Mouse (Mus musculus) myocyte (in vitro differentiated cells): ENCODE measurements around the gene Sept3. TPM values are rescaled to one million over a fixed set of nuclear protein-coding genes. Genes with fewer than 3 reads are reported as not detected.

Experiments used
- H3K27me3 ChIP-seq: one replicate; pipeline ENCODE4 v1.6.1; 2011; ENCODE audit not compliant: control insufficient read depth, insufficient read depth, insufficient read length
- H3K36me3 ChIP-seq: one replicate; pipeline ENCODE4 v1.6.1; 2011; ENCODE audit not compliant: control insufficient read depth, insufficient read depth
- H3K4me2 ChIP-seq: one replicate; pipeline ENCODE4 v1.6.1; 2011; ENCODE audit warnings: low read depth, control low read depth
- H3K4me3 ChIP-seq: one replicate; pipeline ENCODE4 v1.5.1; 2011; ENCODE audit warnings: mild to moderate bottlenecking, control low read depth, moderate library complexity
- H3K79me2 ChIP-seq: one replicate; pipeline ENCODE4 v1.6.1; 2011; ENCODE audit not compliant: control insufficient read depth, insufficient read depth
- H3ac ChIP-seq: one replicate; pipeline ENCODE4 v1.6.1; 2011; ENCODE audit not compliant: control insufficient read depth, insufficient read length
- CEBPB ChIP-seq: IDR thresholded peaks from 2 replicates; pipeline ENCODE4 v1.6.1; 2011; ENCODE audit warnings: mild to moderate bottlenecking, moderate library complexity; ENCODE audit not compliant: poor library complexity, insufficient read depth, severe bottlenecking
- E2F4 ChIP-seq: IDR thresholded peaks from one replicate; pipeline ENCODE4 v1.6.1; 2011; ENCODE audit warnings: mild to moderate bottlenecking, control low read depth, moderate library complexity; ENCODE audit not compliant: insufficient read depth
- MAX ChIP-seq: IDR thresholded peaks from one replicate; pipeline ENCODE4 v1.6.1; 2011; ENCODE audit warnings: low read depth, mild to moderate bottlenecking, control low read depth
- MYOD1 ChIP-seq, 3 experiments: IDR thresholded peaks; one replicate each; pipeline ENCODE4 v1.6.1; 2011; ENCODE audit warnings: control low read depth in 2 of 3, low read depth in 2 of 3, mild to moderate bottlenecking in 2 of 3, moderate library complexity in 1 of 3; ENCODE audit not compliant: insufficient read length in 2 of 3, control insufficient read depth in 1 of 3
- MYOG ChIP-seq, 3 experiments: IDR thresholded peaks; one replicate each; pipeline ENCODE4 v1.6.1; 2011; ENCODE audit warnings: control low read depth in 2 of 3, low read depth in 2 of 3, mild to moderate bottlenecking in 2 of 3; ENCODE audit not compliant: insufficient read length in 2 of 3, control insufficient read depth in 1 of 3, insufficient read depth in 1 of 3
- POLR2A ChIP-seq: IDR thresholded peaks from one replicate; pipeline ENCODE4 v1.6.1; 2011; ENCODE audit warnings: low read depth, mild to moderate bottlenecking, control low read depth, moderate library complexity; ENCODE audit not compliant: insufficient read length
- POLR2AphosphoS2 ChIP-seq: IDR thresholded peaks from one replicate; pipeline ENCODE4 v1.6.1; 2011; ENCODE audit warnings: low read depth, control low read depth; ENCODE audit not compliant: insufficient read length
- REST ChIP-seq: IDR thresholded peaks from one replicate; pipeline ENCODE4 v1.6.1; 2011; ENCODE audit warnings: mild to moderate bottlenecking, control low read depth, moderate library complexity; ENCODE audit not compliant: insufficient read depth, insufficient read length
- SRF ChIP-seq: IDR thresholded peaks from one replicate; pipeline ENCODE4 v1.6.1; 2011; ENCODE audit warnings: low read depth; ENCODE audit not compliant: control insufficient read depth, insufficient read length
- TCF12 ChIP-seq: IDR thresholded peaks from one replicate; pipeline ENCODE4 v1.6.1; 2011; ENCODE audit warnings: mild to moderate bottlenecking, control low read depth; ENCODE audit not compliant: poor library complexity, insufficient read depth, severe bottlenecking
- TCF3 ChIP-seq: IDR thresholded peaks from one replicate; pipeline ENCODE4 v1.6.1; 2011; ENCODE audit warnings: low read depth, control low read depth; ENCODE audit not compliant: insufficient read length
- USF1 ChIP-seq: IDR thresholded peaks from one replicate; pipeline ENCODE4 v1.6.1; 2011; ENCODE audit warnings: low read depth, mild to moderate bottlenecking, control low read depth, moderate library complexity
- polyA plus RNA-seq: library from polyadenylated mRNA; unstranded; fragments of >200 nt; fragmentation: generic; extraction: Trizol; gene quantifications from one replicate; pipeline ENCODE4 v1.2.1, GENCODE M21; 2012; ENCODE audit warnings: missing spikeins

Gene Sept3
- polyA plus RNA-seq, 1 experiment = 0.01 TPM

DNA sequence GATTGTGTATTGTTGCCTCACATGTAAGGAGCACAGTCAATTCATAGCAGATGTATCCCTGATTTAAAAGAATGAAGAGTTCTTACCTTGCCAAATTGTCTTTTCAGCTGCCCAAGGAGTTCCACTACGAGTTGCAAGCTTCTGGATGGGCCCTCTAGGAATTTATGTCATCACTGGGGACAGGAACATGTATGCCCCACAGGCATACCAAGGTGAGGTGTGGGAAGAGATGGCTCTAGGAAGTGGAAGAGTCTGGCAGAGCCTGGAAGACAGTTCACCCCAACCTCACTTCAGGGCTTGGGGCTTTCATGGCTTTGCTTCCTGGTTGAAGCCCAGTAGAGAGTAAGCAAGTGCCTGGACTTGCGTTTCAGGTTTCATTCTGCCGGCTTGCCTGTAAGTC, 33.7 kb downstream of the Sept3 start:
- no peak overlapping the region for H3K4me3 ChIP-seq
- no peak overlapping the region for H3K4me2 ChIP-seq
- H3K79me2 ChIP-seq = no peaks in the 10 kb centered on the region
- peaks cover 70% of the 10 kb centered on the region for H3K27me3 ChIP-seq
- no peaks in the 10 kb centered on the region for H3K36me3 ChIP-seq
- no peak overlapping the region for H3ac ChIP-seq
- TF ChIP-seq E2F4 (no peak), POLR2AphosphoS2 (no peak)

DNA sequence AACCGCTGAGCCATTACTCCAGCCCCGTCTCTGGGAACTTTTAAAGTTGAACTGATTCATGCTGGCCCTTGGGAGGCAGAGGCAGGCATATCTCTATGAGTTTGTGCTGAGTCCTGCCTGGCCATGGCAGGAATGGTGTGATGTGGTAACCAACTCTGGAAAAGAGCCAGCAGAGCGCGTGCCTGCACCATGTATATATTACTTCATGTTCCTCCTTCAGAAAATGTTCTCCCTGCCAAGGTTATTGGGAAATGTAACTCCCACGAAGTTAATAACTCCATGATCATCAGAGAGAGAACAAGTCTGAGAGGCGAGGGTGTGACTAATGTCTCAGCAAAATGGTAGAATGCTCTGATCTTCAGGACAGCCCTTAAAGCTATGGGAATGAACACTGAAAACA, 43.1 kb downstream of the Sept3 start:
- H3K27me3 ChIP-seq = peaks cover 27% of the 10 kb centered on the region
- no peak overlapping the region for H3K4me2 ChIP-seq
- H3K79me2 ChIP-seq = no peaks in the 10 kb centered on the region
- H3K4me3 ChIP-seq = no peak overlapping the region
- TF ChIP-seq REST (no peak), POLR2AphosphoS2 (no peak), MYOD1 (IDR thresholded peaks at IDR 0.05; ENCODE audit: control insufficient read depth in 1 of 3, insufficient read length in 2 of 3, low read depth in 2 of 3) (no peak), CEBPB (no peak), POLR2A (no peak), E2F4 (no peak), MAX (no peak)
- no peak overlapping the region for H3ac ChIP-seq
- H3K36me3 ChIP-seq = no peaks in the 10 kb centered on the region

DNA sequence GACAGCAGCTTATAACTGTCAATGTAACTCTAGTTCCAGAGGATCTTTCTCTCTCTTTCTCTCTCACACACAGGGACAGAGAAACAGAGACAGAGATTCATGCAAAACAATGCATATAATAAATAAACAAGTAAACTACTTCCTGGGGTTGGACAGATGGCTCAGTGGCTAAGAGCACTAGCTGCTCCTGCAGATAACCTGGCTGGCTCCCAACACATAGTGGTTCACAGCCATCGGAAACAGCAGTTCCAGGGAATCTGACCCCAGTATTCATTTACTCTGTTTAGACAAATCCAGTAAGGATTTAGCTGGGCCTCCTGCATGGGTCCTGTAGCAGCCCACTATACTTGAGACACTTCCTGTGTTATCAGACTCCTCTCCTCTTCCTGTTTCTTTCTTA, 44.9 kb downstream of the Sept3 start:
- no peaks in the 10 kb centered on the region for H3K79me2 ChIP-seq
- no peak overlapping the region for H3K4me2 ChIP-seq
- peaks cover 10% of the 10 kb centered on the region for H3K27me3 ChIP-seq
- no peak overlapping the region for H3K4me3 ChIP-seq
- H3ac ChIP-seq = no peak overlapping the region
- H3K36me3 ChIP-seq = no peaks in the 10 kb centered on the region
- no peak for TF ChIP-seq MYOD1 (IDR thresholded peaks at IDR 0.05; ENCODE audit: control insufficient read depth in 1 of 3, insufficient read length in 2 of 3, low read depth in 2 of 3)
- no peak for TF ChIP-seq TCF3
- no peak for TF ChIP-seq MYOG (IDR thresholded peaks at IDR 0.05; ENCODE audit: control insufficient read depth in 1 of 3, insufficient read depth in 1 of 3, insufficient read length in 2 of 3, low read depth in 2 of 3)
- TF ChIP-seq E2F4 = no peak
- TF ChIP-seq USF1 = no peak
- no peak for TF ChIP-seq CEBPB
- TF ChIP-seq POLR2AphosphoS2 = no peak
- no peak for TF ChIP-seq SRF
- TF ChIP-seq TCF12 = no peak
- no peak for TF ChIP-seq REST
- no peak for TF ChIP-seq MAX
- no peak for TF ChIP-seq POLR2A

DNA sequence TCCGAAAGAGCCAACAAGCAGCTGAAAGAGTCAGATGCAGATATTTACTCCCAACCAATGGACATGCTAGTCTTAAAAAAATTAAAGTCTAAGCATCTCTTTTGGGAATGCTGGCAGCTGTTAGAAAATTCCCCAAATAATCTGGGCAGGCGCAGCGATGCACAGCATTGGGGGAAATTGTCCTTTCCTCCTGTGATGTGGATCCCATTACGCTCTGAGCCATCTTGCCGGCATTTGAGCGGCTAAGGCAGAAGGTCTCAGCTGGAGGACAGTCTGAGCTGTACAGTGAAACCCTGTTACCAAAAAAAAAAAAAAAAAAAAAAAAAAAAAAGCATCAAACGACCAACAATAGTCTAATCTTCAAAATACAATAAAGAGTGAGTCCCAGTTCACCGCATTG, 47.5 kb downstream of the Sept3 start:
- no peak overlapping the region for H3ac ChIP-seq
- no peaks in the 10 kb centered on the region for H3K27me3 ChIP-seq
- TF ChIP-seq CEBPB (no peak), REST (no peak), MYOD1 (IDR thresholded peaks at IDR 0.05; ENCODE audit: control insufficient read depth in 1 of 3, insufficient read length in 2 of 3, low read depth in 2 of 3) (no peak), MAX (no peak), POLR2AphosphoS2 (no peak), TCF12 (no peak), TCF3 (no peak), E2F4 (no peak), POLR2A (no peak), MYOG (IDR thresholded peaks at IDR 0.05; ENCODE audit: control insufficient read depth in 1 of 3, insufficient read depth in 1 of 3, insufficient read length in 2 of 3, low read depth in 2 of 3) (no peak), USF1 (no peak), SRF (no peak)
- H3K79me2 ChIP-seq = no peaks in the 10 kb centered on the region
- H3K4me2 ChIP-seq = no peak overlapping the region
- H3K36me3 ChIP-seq = no peaks in the 10 kb centered on the region
- H3K4me3 ChIP-seq = no peak overlapping the region

DNA sequence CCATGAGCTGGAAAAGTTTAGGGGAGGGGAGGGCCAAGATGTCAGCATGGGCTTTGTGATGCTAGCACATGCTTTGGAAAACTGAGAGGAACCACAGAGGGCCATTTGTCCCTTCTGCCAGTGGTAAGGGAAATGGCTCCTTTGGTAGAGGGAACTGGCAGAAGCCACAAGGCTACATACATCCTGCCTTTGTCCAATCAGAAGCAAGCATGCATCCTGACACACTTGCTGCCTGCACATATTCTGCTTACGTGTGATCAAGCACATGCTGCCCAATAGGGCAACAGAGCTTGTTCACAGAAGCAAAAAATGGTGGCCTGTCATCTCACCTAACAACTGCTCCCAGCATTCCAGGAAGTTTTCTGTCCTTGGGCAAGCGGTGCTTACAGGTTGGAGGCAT, 50.7 kb downstream of the Sept3 start:
- no peaks in the 10 kb centered on the region for H3K79me2 ChIP-seq
- H3K27me3 ChIP-seq = no peaks in the 10 kb centered on the region
- no peak overlapping the region for H3ac ChIP-seq
- TF ChIP-seq USF1 (no peak), E2F4 (no peak), MYOD1 (IDR thresholded peaks at IDR 0.05; ENCODE audit: control insufficient read depth in 1 of 3, insufficient read length in 2 of 3, low read depth in 2 of 3) (no peak), POLR2A (no peak), SRF (no peak), MYOG (IDR thresholded peaks at IDR 0.05; ENCODE audit: control insufficient read depth in 1 of 3, insufficient read depth in 1 of 3, insufficient read length in 2 of 3, low read depth in 2 of 3) (no peak), REST (no peak), POLR2AphosphoS2 (no peak), CEBPB (no peak), TCF12 (no peak), MAX (no peak), TCF3 (no peak)
- H3K36me3 ChIP-seq = no peaks in the 10 kb centered on the region
- no peak overlapping the region for H3K4me2 ChIP-seq
- no peak overlapping the region for H3K4me3 ChIP-seq
